Mouse (Mus musculus) ES-E14 (cell line): Measurements from ENCODE around the gene Csnk2a2.

Experiments
- CHD2 ChIP-seq: IDR thresholded peaks from 2 replicates; pipeline ENCODE4 v1.6.1; 2014; ENCODE audit warnings: mild to moderate bottlenecking, low read depth, low read length, inconsistent platforms
- HCFC1 ChIP-seq: IDR thresholded peaks from 2 replicates; pipeline ENCODE4 v1.6.1; 2012; ENCODE audit warnings: low read length, inconsistent platforms, borderline replicate concordance; ENCODE audit not compliant: insufficient read depth
- ZC3H11A ChIP-seq: IDR thresholded peaks from 2 replicates; pipeline ENCODE4 v1.6.1; 2012; ENCODE audit warnings: low read depth, mild to moderate bottlenecking, inconsistent platforms, low read length, borderline replicate concordance
- ZNF384 ChIP-seq: IDR thresholded peaks from 2 replicates; pipeline ENCODE4 v1.6.1; 2012; ENCODE audit warnings: low read depth, low read length, inconsistent platforms

DNA sequence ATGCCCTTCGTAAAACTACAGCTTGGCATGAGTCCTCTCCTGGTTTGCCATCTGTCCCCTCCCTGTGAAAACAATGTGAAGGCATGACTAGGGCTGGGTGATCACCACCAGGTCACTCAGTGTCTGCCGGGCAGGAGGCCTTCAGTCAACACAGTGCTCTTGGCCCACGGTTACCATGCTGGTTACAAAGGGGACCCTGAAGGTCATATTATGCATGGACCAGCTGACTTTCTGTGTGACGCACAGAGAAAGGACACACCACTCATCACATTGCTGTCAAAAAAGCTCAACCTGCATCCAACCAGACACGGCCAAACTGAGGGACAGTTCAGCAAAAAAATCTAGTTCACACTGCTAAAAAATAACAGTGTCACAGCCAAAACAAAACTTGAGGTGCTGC, at the start of gene Csnk2a2:
- TF ChIP-seq ZNF384 (no peak), CHD2 (no peak), ZC3H11A (no peak), HCFC1 (no peak)
